Mouse (Mus musculus): ENCODE measurements around the gene Adgrd1. TPM values are rescaled to one million over a fixed set of nuclear protein-coding genes. Genes with fewer than 3 reads are reported as not detected.

Adgrd1 gene
- polyA plus RNA-seq, 1 experiment from 2014 or later = 1.7 TPM

DNA sequence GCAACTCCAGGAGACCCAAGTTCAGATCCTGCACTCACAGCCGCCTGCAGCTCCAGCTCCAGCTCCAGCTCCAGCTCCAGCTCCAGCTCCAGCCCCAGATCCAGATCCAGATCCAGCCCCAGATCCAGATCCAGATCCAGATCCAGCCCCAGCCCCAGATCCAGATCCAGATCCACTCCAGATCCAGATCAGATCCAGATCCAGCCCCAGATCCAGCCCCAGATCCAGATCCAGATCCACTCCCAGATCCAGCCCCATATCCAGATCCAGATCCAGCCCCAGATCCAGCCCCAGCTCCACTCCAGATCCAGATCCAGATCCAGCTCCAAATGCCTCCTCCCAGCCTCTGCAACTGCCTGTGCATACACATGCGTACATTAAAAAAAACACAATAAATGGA lies 131.6 kb downstream of the Adgrd1 start:
- no peaks in the 10 kb centered on the region for H3K27me3 ChIP-seq (ENCODE audit: insufficient read depth, low read length)
- no peak overlapping the region for H3K4me2 ChIP-seq (replicated peaks; ENCODE audit: low read depth, low read length)
- H3K9me3 ChIP-seq (ENCODE audit: low read length) = no peaks in the 10 kb centered on the region
- WGBS = 92% methylated on average over 2 of the region's 2 CpGs
- no peak for ATAC-seq (ENCODE audit: low FRiP score, low TSS enrichment)
- H3K4me3 ChIP-seq (ENCODE audit: low read length) = no peak overlapping the region
- no peaks in the 10 kb centered on the region for H3K36me3 ChIP-seq (ENCODE audit: insufficient read depth, low read length)
- H3K27ac ChIP-seq (ENCODE audit: low read length) = no peak overlapping the region
- H3K9ac ChIP-seq (replicated peaks; ENCODE audit: low read length) = no peak overlapping the region
- H3K4me1 ChIP-seq (ENCODE audit: insufficient read depth, low read length) = 0 out of 2 replicates have a peak, but pooled peaks cover 3% of the 10 kb centered on the region

DNA sequence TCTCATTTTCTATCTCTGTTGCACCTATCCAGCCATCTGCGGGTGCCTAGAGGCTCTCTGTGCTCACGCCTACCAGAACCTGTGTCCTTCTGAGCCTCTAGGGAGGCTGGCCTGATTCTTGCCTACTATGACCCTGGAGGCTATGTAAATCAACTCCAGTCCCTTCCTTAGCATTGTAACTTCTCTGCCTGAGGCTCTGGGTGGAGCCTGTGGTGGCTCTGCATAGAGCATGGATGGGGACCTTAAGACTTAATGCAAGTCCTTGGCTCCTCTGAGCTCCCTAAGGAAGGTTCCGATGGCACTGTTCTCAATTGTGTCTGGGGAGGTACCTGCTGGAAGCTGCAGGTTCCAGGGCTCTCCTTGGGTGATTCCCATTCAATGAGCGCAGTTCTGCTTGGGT lies 136.8 kb downstream of the Adgrd1 start:
- Histone ChIP-seq H3K36me3 (ENCODE audit: insufficient read depth, low read length) (no peaks in the 10 kb centered on the region), H3K4me1 (ENCODE audit: insufficient read depth, low read length) (0 out of 2 replicates have a peak, but pooled peaks cover 3% of the 10 kb centered on the region), H3K4me2 (replicated peaks; ENCODE audit: low read depth, low read length) (no peak overlapping the region), H3K9me3 (ENCODE audit: low read length) (no peaks in the 10 kb centered on the region), H3K9ac (replicated peaks; ENCODE audit: low read length) (no peak overlapping the region), H3K27me3 (ENCODE audit: insufficient read depth, low read length) (no peaks in the 10 kb centered on the region), H3K4me3 (ENCODE audit: low read length) (no peak overlapping the region), H3K27ac (ENCODE audit: low read length) (no peak overlapping the region)
- no peak for ATAC-seq (ENCODE audit: low FRiP score, low TSS enrichment)
- 91% methylated on average over 4 of the region's 4 CpGs for WGBS

DNA sequence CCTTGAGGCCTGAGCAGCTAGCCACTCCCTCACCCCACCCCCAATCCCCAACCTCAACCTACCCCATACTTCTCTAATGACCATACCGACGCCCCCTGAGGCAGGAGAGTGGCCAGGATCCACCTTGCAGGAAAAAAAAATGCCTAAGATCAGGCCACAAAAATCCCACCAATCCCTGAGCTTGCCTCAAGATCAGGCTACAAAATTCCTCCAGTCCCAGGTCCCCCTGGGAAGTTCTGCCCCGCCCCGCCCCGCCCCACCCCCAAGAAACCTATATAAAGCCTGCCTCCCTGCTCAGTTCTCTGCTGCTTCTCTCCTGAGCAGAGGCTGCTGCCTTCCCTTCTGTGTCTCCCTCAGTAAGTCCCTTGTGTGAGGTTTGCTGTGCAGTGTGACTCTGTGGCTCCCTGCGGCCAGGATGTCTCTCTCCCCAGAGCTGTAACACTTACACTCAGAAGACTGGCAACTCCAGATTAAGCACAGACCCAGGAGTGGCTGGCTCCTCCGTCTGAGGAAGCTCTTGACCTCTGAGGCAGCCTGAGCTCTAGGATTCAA lies 137.4 kb downstream of the Adgrd1 start:
- H3K27ac ChIP-seq (ENCODE audit: low read length) = no peak overlapping the region
- no peak overlapping the region for H3K4me3 ChIP-seq (ENCODE audit: low read length)
- H3K27me3 ChIP-seq (ENCODE audit: insufficient read depth, low read length) = no peaks in the 10 kb centered on the region
- 79% methylated on average over 7 of the region's 7 CpGs for WGBS
- H3K9ac ChIP-seq (replicated peaks; ENCODE audit: low read length) = no peak overlapping the region
- H3K4me1 ChIP-seq (ENCODE audit: insufficient read depth, low read length) = 0 out of 2 replicates have a peak, but pooled peaks cover 3% of the 10 kb centered on the region
- no peaks in the 10 kb centered on the region for H3K36me3 ChIP-seq (ENCODE audit: insufficient read depth, low read length)
- no peaks in the 10 kb centered on the region for H3K9me3 ChIP-seq (ENCODE audit: low read length)
- H3K4me2 ChIP-seq (replicated peaks; ENCODE audit: low read depth, low read length) = no peak overlapping the region
- ATAC-seq (ENCODE audit: low FRiP score, low TSS enrichment) = no peak

DNA sequence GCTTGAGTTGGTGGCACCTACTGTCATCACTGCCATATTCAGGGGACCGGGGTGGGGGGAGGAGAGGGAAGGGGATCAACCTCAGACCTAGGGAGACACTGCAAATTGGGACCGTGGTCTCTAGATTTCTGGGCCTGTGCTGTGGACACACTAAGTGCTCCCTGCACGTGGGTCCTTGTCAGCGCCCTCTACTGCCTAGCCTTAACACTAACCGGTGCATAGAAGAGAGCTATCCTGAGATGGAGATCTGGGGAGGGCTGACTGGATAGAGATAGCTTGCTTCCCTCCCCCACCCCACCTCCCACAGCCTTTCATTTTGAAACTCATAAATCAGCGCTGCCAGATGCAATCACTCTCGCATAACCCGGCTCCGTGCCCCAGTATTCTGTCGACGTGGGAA lies 139.8 kb downstream of the Adgrd1 start:
- H3K9ac ChIP-seq (replicated peaks; ENCODE audit: low read length) = no peak overlapping the region
- no peak overlapping the region for H3K27ac ChIP-seq (ENCODE audit: low read length)
- H3K4me1 ChIP-seq (ENCODE audit: insufficient read depth, low read length) = 0 out of 2 replicates have a peak, but pooled peaks cover 3% of the 10 kb centered on the region
- no peaks in the 10 kb centered on the region for H3K9me3 ChIP-seq (ENCODE audit: low read length)
- no peak overlapping the region for H3K4me3 ChIP-seq (ENCODE audit: low read length)
- H3K27me3 ChIP-seq (ENCODE audit: insufficient read depth, low read length) = no peaks in the 10 kb centered on the region
- no peak overlapping the region for H3K4me2 ChIP-seq (replicated peaks; ENCODE audit: low read depth, low read length)
- ATAC-seq (ENCODE audit: low FRiP score, low TSS enrichment) = no peak
- H3K36me3 ChIP-seq (ENCODE audit: insufficient read depth, low read length) = no peaks in the 10 kb centered on the region
- WGBS = 62% methylated on average over 11 of the region's 11 CpGs

DNA sequence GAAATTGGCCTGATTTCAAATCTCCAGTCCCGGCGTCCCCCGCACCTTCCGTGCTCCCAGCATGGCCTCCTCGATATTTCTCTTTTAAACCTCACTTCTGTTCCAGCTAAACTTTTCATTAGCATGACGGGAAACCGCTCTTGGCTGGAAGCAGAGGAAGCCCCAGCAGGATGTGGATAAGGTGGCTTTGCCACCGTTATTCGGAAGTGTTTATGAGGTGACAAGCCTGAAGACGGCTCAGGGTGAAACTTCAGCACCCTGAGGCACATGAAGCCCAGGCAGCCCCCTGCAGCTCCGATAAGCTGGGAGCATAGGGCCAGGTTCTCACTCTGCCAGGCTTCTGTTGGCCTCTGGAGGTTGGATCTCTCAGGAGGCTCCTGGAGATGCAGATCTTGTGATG lies 145.3 kb downstream of the Adgrd1 start:
- Histone ChIP-seq H3K4me1 (ENCODE audit: insufficient read depth, low read length) (no peaks in the 10 kb centered on the region), H3K4me2 (replicated peaks; ENCODE audit: low read depth, low read length) (no peak overlapping the region), H3K27ac (ENCODE audit: low read length) (no peak overlapping the region), H3K36me3 (ENCODE audit: insufficient read depth, low read length) (no peaks in the 10 kb centered on the region), H3K9ac (replicated peaks; ENCODE audit: low read length) (no peak overlapping the region), H3K4me3 (ENCODE audit: low read length) (no peak overlapping the region), H3K27me3 (ENCODE audit: insufficient read depth, low read length) (no peaks in the 10 kb centered on the region), H3K9me3 (ENCODE audit: low read length) (no peaks in the 10 kb centered on the region)
- 67% methylated on average over 11 of the region's 11 CpGs for WGBS
- ATAC-seq (ENCODE audit: low FRiP score, low TSS enrichment) = no peak

DNA sequence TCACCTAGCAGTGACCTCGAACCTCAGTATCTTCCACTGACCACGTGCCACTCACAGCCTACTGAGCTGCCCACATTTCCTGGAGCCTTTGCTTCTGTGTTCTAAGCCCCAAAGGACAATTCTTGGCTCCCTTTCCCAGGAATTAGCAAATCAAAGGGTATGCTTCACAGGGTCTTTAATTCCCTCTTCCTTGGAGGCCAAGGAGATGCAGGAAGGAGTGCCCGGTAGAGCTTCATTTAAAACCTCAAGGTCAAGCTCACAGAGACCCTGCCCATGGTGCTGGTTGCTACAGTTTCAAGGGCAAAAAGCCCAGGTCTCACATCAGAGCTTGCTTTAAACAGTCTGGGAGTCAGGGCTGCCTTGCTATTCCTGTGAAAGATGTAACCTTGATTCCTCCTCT lies 145.7 kb downstream of the Adgrd1 start:
- Histone ChIP-seq H3K9ac (replicated peaks; ENCODE audit: low read length) (no peak overlapping the region), H3K4me2 (replicated peaks; ENCODE audit: low read depth, low read length) (no peak overlapping the region), H3K9me3 (ENCODE audit: low read length) (no peaks in the 10 kb centered on the region), H3K27me3 (ENCODE audit: insufficient read depth, low read length) (no peaks in the 10 kb centered on the region), H3K36me3 (ENCODE audit: insufficient read depth, low read length) (no peaks in the 10 kb centered on the region), H3K27ac (ENCODE audit: low read length) (no peak overlapping the region), H3K4me3 (ENCODE audit: low read length) (no peak overlapping the region), H3K4me1 (ENCODE audit: insufficient read depth, low read length) (no peaks in the 10 kb centered on the region)
- WGBS = 50% methylated on average over 3 of the region's 3 CpGs
- no peak for ATAC-seq (ENCODE audit: low FRiP score, low TSS enrichment)

DNA sequence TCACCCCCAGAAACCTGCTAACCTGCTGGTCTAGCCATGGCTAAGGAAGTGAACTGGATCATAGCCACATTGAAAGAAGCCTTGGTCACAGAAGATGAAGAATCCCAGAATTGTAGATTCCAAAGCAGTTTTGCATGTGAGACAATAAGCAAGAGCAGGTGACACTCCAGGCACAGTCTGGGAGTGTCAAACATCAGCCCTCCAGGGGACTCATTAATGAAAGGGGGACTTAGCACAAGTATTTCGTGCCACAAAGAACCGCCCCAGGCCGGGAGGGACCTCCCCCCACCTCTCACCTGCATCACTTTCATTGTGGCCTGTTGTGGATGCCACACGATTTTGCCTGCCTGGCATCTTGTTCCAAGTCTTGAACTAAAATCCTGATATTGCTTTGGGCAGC lies 146.6 kb downstream of the Adgrd1 start:
- Histone ChIP-seq H3K36me3 (ENCODE audit: insufficient read depth, low read length) (no peaks in the 10 kb centered on the region), H3K4me3 (ENCODE audit: low read length) (no peak overlapping the region), H3K4me1 (ENCODE audit: insufficient read depth, low read length) (no peaks in the 10 kb centered on the region), H3K9me3 (ENCODE audit: low read length) (no peaks in the 10 kb centered on the region), H3K27me3 (ENCODE audit: insufficient read depth, low read length) (no peaks in the 10 kb centered on the region), H3K27ac (ENCODE audit: low read length) (no peak overlapping the region), H3K9ac (replicated peaks; ENCODE audit: low read length) (no peak overlapping the region), H3K4me2 (replicated peaks; ENCODE audit: low read depth, low read length) (no peak overlapping the region)
- no peak for ATAC-seq (ENCODE audit: low FRiP score, low TSS enrichment)
- WGBS = 77% methylated on average over 4 of the region's 4 CpGs

DNA sequence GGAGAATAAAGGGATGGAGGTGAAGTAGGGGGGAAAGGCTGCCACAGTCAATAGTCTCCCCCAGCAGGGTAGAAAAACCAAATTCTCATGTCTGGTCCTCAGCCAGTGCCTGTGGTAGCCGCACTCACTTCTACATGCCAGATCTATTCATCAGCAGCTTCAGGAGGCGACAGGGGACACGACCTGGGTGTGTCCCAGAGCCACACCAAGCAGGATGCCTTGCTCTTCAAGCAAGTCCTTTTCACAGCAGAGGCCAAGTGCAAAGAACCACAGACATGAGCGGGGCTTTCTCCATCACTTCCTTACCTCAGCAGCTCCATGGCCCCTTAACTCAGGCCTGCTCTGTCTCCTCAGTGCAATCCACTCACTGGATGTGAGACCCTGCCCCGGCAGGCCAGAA lies 147.8 kb downstream of the Adgrd1 start:
- WGBS = 41% methylated on average over 5 of the region's 5 CpGs
- H3K9ac ChIP-seq (replicated peaks; ENCODE audit: low read length) = no peak overlapping the region
- H3K4me2 ChIP-seq (replicated peaks; ENCODE audit: low read depth, low read length) = no peak overlapping the region
- H3K4me3 ChIP-seq (ENCODE audit: low read length) = no peak overlapping the region
- no peak overlapping the region for H3K27ac ChIP-seq (ENCODE audit: low read length)
- ATAC-seq (ENCODE audit: low FRiP score, low TSS enrichment) = no peak
- no peaks in the 10 kb centered on the region for H3K27me3 ChIP-seq (ENCODE audit: insufficient read depth, low read length)
- H3K4me1 ChIP-seq (ENCODE audit: insufficient read depth, low read length) = no peaks in the 10 kb centered on the region
- no peaks in the 10 kb centered on the region for H3K9me3 ChIP-seq (ENCODE audit: low read length)
- no peaks in the 10 kb centered on the region for H3K36me3 ChIP-seq (ENCODE audit: insufficient read depth, low read length)

DNA sequence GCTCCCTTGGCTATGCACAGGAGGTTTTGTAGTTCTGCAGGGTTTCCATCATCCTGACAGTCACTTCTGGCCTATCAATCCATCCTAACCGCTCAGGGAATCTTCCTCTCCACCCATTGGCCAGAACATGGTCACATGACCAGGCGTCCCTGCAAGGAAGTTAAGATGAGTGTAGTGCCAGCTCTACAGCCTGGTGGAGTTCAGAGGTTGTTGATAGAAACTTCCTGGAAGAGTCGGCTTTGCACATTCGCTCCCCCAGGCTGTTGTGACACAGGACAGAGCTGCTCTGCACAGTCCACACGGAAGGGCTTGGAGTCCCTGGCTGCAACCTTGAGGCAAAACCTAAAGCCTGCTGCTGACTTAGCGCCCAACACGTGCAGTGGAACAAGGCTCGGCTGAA lies 152.5 kb downstream of the Adgrd1 start:
- Histone ChIP-seq H3K4me1 (ENCODE audit: insufficient read depth, low read length) (no peaks in the 10 kb centered on the region), H3K4me2 (replicated peaks; ENCODE audit: low read depth, low read length) (no peak overlapping the region), H3K4me3 (ENCODE audit: low read length) (no peak overlapping the region), H3K27ac (ENCODE audit: low read length) (no peak overlapping the region), H3K9me3 (ENCODE audit: low read length) (no peaks in the 10 kb centered on the region), H3K9ac (replicated peaks; ENCODE audit: low read length) (no peak overlapping the region), H3K27me3 (ENCODE audit: insufficient read depth, low read length) (no peaks in the 10 kb centered on the region), H3K36me3 (ENCODE audit: insufficient read depth, low read length) (no peaks in the 10 kb centered on the region)
- ATAC-seq (ENCODE audit: low FRiP score, low TSS enrichment) = no peak
- WGBS = 71% methylated on average over 8 of the region's 8 CpGs
